Mouse (Mus musculus): ENCODE data around the gene Lta.
A peak's percentile ranks its signal among the peaks of the same experiment; 100 is the strongest.

- TF ChIP-seq CTCF (IDR thresholded peaks at IDR 0.05; ENCODE audit: low read depth) (peak; percentile 97), EP300 (IDR thresholded peaks at IDR 0.05; ENCODE audit: low read depth) (no peak)
These were observed 26.9 kb upstream of the Lta start for GRCm38 (mm10) chr17:35232043-35232442.
